25 mouse cellular contexts compared by ENCODE assay signal in the genomic region with DNA sequence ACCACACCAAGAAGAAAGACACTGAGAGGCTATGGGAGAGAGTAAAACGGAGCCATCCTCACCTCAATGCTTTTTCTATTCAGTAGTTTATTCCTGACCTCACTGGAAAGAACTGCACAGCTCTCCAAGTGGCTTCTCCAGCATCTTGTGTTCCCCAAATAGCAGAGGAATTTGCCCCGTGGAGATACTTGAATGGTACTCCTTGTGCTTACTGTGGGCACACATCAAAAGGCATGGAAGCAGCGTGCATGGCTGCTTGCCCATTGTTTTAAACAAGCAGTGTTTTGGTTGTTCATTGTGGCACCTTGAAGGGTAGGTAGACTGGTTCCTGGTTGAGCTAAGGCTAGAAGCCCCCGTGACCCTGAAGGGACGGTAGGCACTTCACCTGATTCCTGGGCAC. TPM values are rescaled to one million over a fixed set of nuclear protein-coding genes. Genes with fewer than 3 reads are reported as not detected.
DNase-seq lines count a peak whose midpoint lies in the region; ATAC-seq and TF ChIP-seq lines count a peak whose summit lies in the region.
"Had no signal": no experiment of that assay in that cellular context is flagged by ENCODE, and none has a peak within 500 bp of the region (broad histone marks: within the 10 kb centered on the region; RNA-seq: fewer than 3 reads in every experiment).

No protein-coding gene starts in this region.

- DNase-seq in embryonic facial prominence, embryonic 10.5 days (ENCODE audit: low spot score), result no peak
- DNase-seq in heart, postnatal 0 days (ENCODE audit: low spot score), result peak; percentile 13
- DNase-seq in heart, adult 8-10 months (ENCODE audit: low spot score), result no peak
- peak; percentile 82 for DNase-seq in lung, postnatal 36 days
- DNase-seq in frontal cortex, adult 2 months (ENCODE audit: extremely low spot score in 1 of 2, low spot score in 1 of 2), result no peak
- DNase-seq: adrenal gland, postnatal 14 days; cerebellum, adult 9-10 months; gastrocnemius, postnatal 14 days; right cerebral cortex, adult 18-20 months; thymus, adult 18-20 months; thymus, postnatal 36 days had no signal

- H3K4me1 ChIP-seq in embryonic facial prominence, embryonic 13.5 days, result peaks cover 24% of the 10 kb centered on the region
- peaks cover 5% of the 10 kb centered on the region for H3K4me1 ChIP-seq in embryonic facial prominence, embryonic 10.5 days
- H3K4me1 ChIP-seq in heart, postnatal 0 days (ENCODE audit: control insufficient read depth, insufficient read depth), result 0 out of 2 replicates have a peak, but pooled peaks cover 12% of the 10 kb centered on the region
- H3K4me1 ChIP-seq in lung, embryonic 15.5 days, result peaks cover 16% of the 10 kb centered on the region; the same call in 1 of the 2 replicates
- H3K4me1 ChIP-seq: forebrain, embryonic 15.5 days; hindbrain, embryonic 12.5 days; neural tube, embryonic 15.5 days had no signal

- H3K27ac ChIP-seq in embryonic facial prominence, embryonic 13.5 days, result peak overlapping the region; percentile 0; the same call in 1 of the 2 replicates
- no peak overlapping the region for H3K27ac ChIP-seq in embryonic facial prominence, embryonic 10.5 days (replicated peaks)
- H3K27ac ChIP-seq in heart, postnatal 0 days (ENCODE audit: low read depth), result no peak overlapping the region
- H3K27ac ChIP-seq in lung, embryonic 15.5 days, result peak overlapping the region; percentile 49
- H3K27ac ChIP-seq: forebrain, embryonic 15.5 days; heart, embryonic 13.5 days; hindbrain, embryonic 12.5 days; kidney, postnatal 0 days; left cerebral cortex, adult 2 months; limb, embryonic 15.5 days; liver, embryonic 14.5 days; neural tube, embryonic 15.5 days had no signal

- no peak for TF ChIP-seq CTCF in heart, postnatal 0 days (IDR thresholded peaks at IDR 0.05; ENCODE audit: low read depth)

- H3K36me3 ChIP-seq in embryonic facial prominence, embryonic 13.5 days, result no peaks in the 10 kb centered on the region
- H3K36me3 ChIP-seq in embryonic facial prominence, embryonic 10.5 days (replicated peaks), result no peaks in the 10 kb centered on the region
- no peaks in the 10 kb centered on the region for H3K36me3 ChIP-seq in heart, postnatal 0 days (replicated peaks; ENCODE audit: control insufficient read depth, insufficient read depth, low read length)
- no peaks in the 10 kb centered on the region for H3K36me3 ChIP-seq in lung, embryonic 15.5 days
- H3K36me3 ChIP-seq: forebrain, embryonic 15.5 days; heart, embryonic 13.5 days; hindbrain, embryonic 12.5 days; limb, embryonic 15.5 days; neural tube, embryonic 15.5 days had no signal

- no peak overlapping the region for H3K4me3 ChIP-seq in embryonic facial prominence, embryonic 13.5 days
- no peak overlapping the region for H3K4me3 ChIP-seq in embryonic facial prominence, embryonic 10.5 days
- H3K4me3 ChIP-seq in heart, postnatal 0 days (ENCODE audit: low read depth, low read length), result no peak overlapping the region
- H3K4me3 ChIP-seq in lung, embryonic 15.5 days, result no peak overlapping the region
- H3K4me3 ChIP-seq: forebrain, embryonic 15.5 days; heart, embryonic 13.5 days; hindbrain, embryonic 12.5 days; left cerebral cortex, adult 2 months; limb, embryonic 15.5 days; neural tube, embryonic 15.5 days had no signal

- ATAC-seq in embryonic facial prominence, embryonic 13.5 days (ENCODE audit: insufficient number of reproducible peaks, insufficient read depth, low FRiP score, low TSS enrichment, low read depth), result no peak
- peak; percentile 51; the same call in 1 of the 2 replicates for ATAC-seq in heart, postnatal 0 days (ENCODE audit: insufficient read depth, low read depth)
- no peak for ATAC-seq in lung, embryonic 15.5 days (ENCODE audit: borderline replicate concordance, extremely low read depth, low FRiP score, low TSS enrichment)
- ATAC-seq: activated CD4-positive, CD25-positive, alpha-beta regulatory T cell, adult 4 months; forebrain, embryonic 15.5 days; intestine, postnatal 0 days had no signal

- no peak overlapping the region for H3K9ac ChIP-seq in embryonic facial prominence, embryonic 13.5 days
- H3K9ac ChIP-seq in heart, postnatal 0 days (replicated peaks; ENCODE audit: low read depth, low read length), result no peak overlapping the region
- H3K9ac ChIP-seq in lung, embryonic 15.5 days, result no peak overlapping the region
- H3K9ac ChIP-seq: forebrain, embryonic 15.5 days; heart, embryonic 13.5 days; hindbrain, embryonic 12.5 days; limb, embryonic 15.5 days; liver, embryonic 14.5 days; neural tube, embryonic 15.5 days had no signal

- 0 out of 2 replicates have a peak, but pooled peaks cover 2% of the 10 kb centered on the region for H3K9me3 ChIP-seq in embryonic facial prominence, embryonic 13.5 days
- no peaks in the 10 kb centered on the region for H3K9me3 ChIP-seq in embryonic facial prominence, embryonic 10.5 days
- H3K9me3 ChIP-seq in heart, postnatal 0 days (replicated peaks; ENCODE audit: control insufficient read depth, low read length), result no peaks in the 10 kb centered on the region
- H3K9me3 ChIP-seq in lung, embryonic 15.5 days, result no peaks in the 10 kb centered on the region
- H3K9me3 ChIP-seq: forebrain, embryonic 15.5 days; hindbrain, embryonic 12.5 days; limb, embryonic 15.5 days; neural tube, embryonic 15.5 days had no signal

- WGBS in embryonic facial prominence, embryonic 13.5 days, result 68% methylated on average over 5 of the region's 5 CpGs
- WGBS in embryonic facial prominence, embryonic 10.5 days, result 72% methylated on average over 5 of the region's 5 CpGs
- WGBS in heart, postnatal 0 days, result 57% methylated on average over 5 of the region's 5 CpGs
- 49% methylated on average over 5 of the region's 5 CpGs for WGBS in lung, embryonic 15.5 days

- 0 out of 2 replicates have a peak, but pooled peaks have one; percentile 25 for TF ChIP-seq EP300 in heart, postnatal 0 days (IDR thresholded peaks at IDR 0.05; ENCODE audit: low read depth)

- H3K27me3 ChIP-seq in embryonic facial prominence, embryonic 13.5 days, result no peaks in the 10 kb centered on the region
- no peaks in the 10 kb centered on the region for H3K27me3 ChIP-seq in embryonic facial prominence, embryonic 10.5 days (replicated peaks; ENCODE audit: low read depth, poor library complexity, severe bottlenecking)
- H3K27me3 ChIP-seq in heart, postnatal 0 days (ENCODE audit: control insufficient read depth, insufficient read depth, low read length), result no peaks in the 10 kb centered on the region
- H3K27me3 ChIP-seq in lung, embryonic 15.5 days, result no peaks in the 10 kb centered on the region
- H3K27me3 ChIP-seq: forebrain, embryonic 15.5 days; heart, embryonic 13.5 days; hindbrain, embryonic 12.5 days; limb, embryonic 15.5 days; neural tube, embryonic 15.5 days had no signal

- no peak overlapping the region for H3K4me2 ChIP-seq in embryonic facial prominence, embryonic 13.5 days
- H3K4me2 ChIP-seq in heart, postnatal 0 days (ENCODE audit: low read depth, low read length), result no peak overlapping the region
- H3K4me2 ChIP-seq in lung, embryonic 15.5 days, result no peak overlapping the region
- H3K4me2 ChIP-seq: forebrain, embryonic 15.5 days; heart, embryonic 13.5 days; hindbrain, embryonic 12.5 days; limb, embryonic 15.5 days; midbrain, embryonic 11.5 days; neural tube, embryonic 15.5 days had no signal

RNA-seq across cellular contexts. Expression of a gene that starts 48.1 kb away (rescaled TPM):
- 0.58 TPM in 1 of 2 replicates, not detected in the other for polyA plus RNA-seq in embryonic facial prominence, embryonic 13.5 days (2015; fragmentation: Nextera tagmentation; extraction: Ambion mirVana)
- 0.06 and 0.10 TPM in 2 replicates for polyA plus RNA-seq in embryonic facial prominence, embryonic 10.5 days (2016; fragmentation: Nextera tagmentation; extraction: Ambion mirVana)
- not detected in 2 replicates for total RNA-seq in heart, postnatal 0 days (2014; rRNA removed; ENCODE audit: low replicate concordance)
- polyA plus RNA-seq in heart, postnatal 0 days (2015; fragmentation: Nextera tagmentation; extraction: Ambion mirVana), result not detected in 2 replicates
- under 1 TPM in 3 of 4 experiments, not detected in 1; 0.08 to 0.20 (median 0.12) TPM for total RNA-seq in heart, adult 8-10 months (2022)
- not detected in 2 replicates for polyA plus RNA-seq in lung, embryonic 15.5 days (2015; fragmentation: Nextera tagmentation; extraction: Ambion mirVana)
- polyA plus RNA-seq in frontal cortex, adult 2 months (2012; rRNA removed), result 0.11 and 0.14 TPM in 2 replicates
- total RNA-seq: adrenal gland, postnatal 14 days had no signal
- polyA plus RNA-seq: activated CD4-positive, CD25-positive, alpha-beta regulatory T cell, adult 4 months; heart, embryonic 13.5 days; intestine, postnatal 0 days; kidney, postnatal 0 days; stomach, embryonic 16.5 days had no signal

Comparison
In these comparisons a context has a peak if more than half of its experiments do, and no peak if none do; other contexts are left out.
1. H3K27ac ChIP-seq: peak in embryonic facial prominence, embryonic 13.5 days (single experiment) and lung, embryonic 15.5 days (single experiment); none in embryonic facial prominence, embryonic 10.5 days (single experiment) and heart, postnatal 0 days (single experiment).
2. DNase-seq: peak in heart, postnatal 0 days (single experiment) and lung, postnatal 36 days (single experiment); none in embryonic facial prominence, embryonic 10.5 days (single experiment), heart, adult 8-10 months (single experiment) and frontal cortex, adult 2 months (0 of 2).